Mouse (Mus musculus): ENCODE measurements around the gene Ttc23. TPM values are rescaled to one million over a fixed set of nuclear protein-coding genes. Genes with fewer than 3 reads are reported as not detected.
A peak's percentile ranks its signal among the peaks of the same experiment; 100 is the strongest.

Ttc23 gene
- polyA plus RNA-seq, 1 experiment from 2014 or later = 8.4 TPM

- no peak for ATAC-seq
Measured at GRCm38 (mm10) chr7:67791256-67791655, 144.0 kb downstream of the Ttc23 start.

GRCm38 (mm10) chr7:67793449-67793848 lies 146.2 kb downstream of the Ttc23 start:
- H3K27me3 ChIP-seq (replicated peaks; ENCODE audit: control insufficient read depth, insufficient read depth, low read length) = no peaks in the 10 kb centered on the region; the same call in 1 of the 2 replicates
- no peaks in the 10 kb centered on the region for H3K36me3 ChIP-seq (ENCODE audit: control insufficient read depth, insufficient read depth)
- no peak for ATAC-seq
- H3K4me1 ChIP-seq (replicated peaks; ENCODE audit: control insufficient read depth, insufficient read depth, low read length) = no peaks in the 10 kb centered on the region; the same call in 1 of the 2 replicates
- no peaks in the 10 kb centered on the region for H3K9me3 ChIP-seq (ENCODE audit: control insufficient read depth, low read length)
- 69% methylated on average over 7 of the region's 7 CpGs for WGBS
- no peak overlapping the region for H3K27ac ChIP-seq (ENCODE audit: low read length)
- H3K9ac ChIP-seq (replicated peaks; ENCODE audit: low read depth, low read length) = no peak overlapping the region
- H3K4me2 ChIP-seq (ENCODE audit: low read length) = no peak overlapping the region
- H3K4me3 ChIP-seq (replicated peaks; ENCODE audit: low read length) = no peak overlapping the region

More at GRCm38 (mm10) chr7:67791256-67791655, 144.0 kb downstream of the Ttc23 start:
- no peak overlapping the region for H3K4me2 ChIP-seq (ENCODE audit: low read length)
- no peak overlapping the region for H3K27ac ChIP-seq (ENCODE audit: low read length)
- no peaks in the 10 kb centered on the region; the same call in 1 of the 2 replicates for H3K27me3 ChIP-seq (replicated peaks; ENCODE audit: control insufficient read depth, insufficient read depth, low read length)
- H3K4me3 ChIP-seq (replicated peaks; ENCODE audit: low read length) = no peak overlapping the region
- no peaks in the 10 kb centered on the region for H3K9me3 ChIP-seq (ENCODE audit: control insufficient read depth, low read length)
- WGBS = 50% methylated on average over 7 of the region's 7 CpGs
- H3K36me3 ChIP-seq (ENCODE audit: control insufficient read depth, insufficient read depth) = no peaks in the 10 kb centered on the region
- no peaks in the 10 kb centered on the region; the same call in 1 of the 2 replicates for H3K4me1 ChIP-seq (replicated peaks; ENCODE audit: control insufficient read depth, insufficient read depth, low read length)
- H3K9ac ChIP-seq (replicated peaks; ENCODE audit: low read depth, low read length) = no peak overlapping the region

GRCm38 (mm10) chr7:67797065-67797464 lies 149.9 kb downstream of the Ttc23 start:
- Histone ChIP-seq H3K9ac (replicated peaks; ENCODE audit: low read depth, low read length) (no peak overlapping the region), H3K9me3 (ENCODE audit: control insufficient read depth, low read length) (no peaks in the 10 kb centered on the region), H3K27me3 (replicated peaks; ENCODE audit: control insufficient read depth, insufficient read depth, low read length) (no peaks in the 10 kb centered on the region), H3K4me2 (ENCODE audit: low read length) (no peak overlapping the region), H3K4me1 (replicated peaks; ENCODE audit: control insufficient read depth, insufficient read depth, low read length) (no peaks in the 10 kb centered on the region), H3K36me3 (ENCODE audit: control insufficient read depth, insufficient read depth) (no peaks in the 10 kb centered on the region), H3K4me3 (replicated peaks; ENCODE audit: low read length) (no peak overlapping the region), H3K27ac (ENCODE audit: low read length) (no peak overlapping the region)
- ATAC-seq = no peak
- WGBS = 44% methylated on average over 8 of the region's 8 CpGs

DNA sequence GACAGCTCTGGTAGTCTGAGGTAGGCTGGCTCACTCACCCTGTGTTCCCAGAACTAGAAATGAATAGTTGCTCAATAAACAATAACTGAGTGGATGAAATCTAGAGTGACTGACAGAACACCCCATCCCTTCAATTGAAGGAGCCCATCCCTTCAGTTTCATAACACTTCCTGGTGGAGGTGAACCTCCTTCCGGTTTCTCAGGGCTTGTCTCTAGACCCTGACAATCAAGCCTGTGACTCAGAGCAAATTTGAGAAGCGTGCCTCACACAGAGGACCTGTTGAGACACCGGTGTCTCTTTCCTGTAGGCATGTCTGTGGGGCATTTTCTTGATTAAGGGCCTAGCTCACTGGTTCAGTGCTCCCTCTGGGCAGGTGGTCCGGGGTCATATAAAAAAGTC lies 151.3 kb downstream of the Ttc23 start:
- no peaks in the 10 kb centered on the region for H3K27me3 ChIP-seq (replicated peaks; ENCODE audit: control insufficient read depth, insufficient read depth, low read length)
- no peak for ATAC-seq
- no peak overlapping the region for H3K27ac ChIP-seq (ENCODE audit: low read length)
- no peak overlapping the region for H3K4me2 ChIP-seq (ENCODE audit: low read length)
- 92% methylated on average over 4 of the region's 4 CpGs for WGBS
- no peak overlapping the region for H3K4me3 ChIP-seq (replicated peaks; ENCODE audit: low read length)
- peaks cover 5% of the 10 kb centered on the region for H3K4me1 ChIP-seq (replicated peaks; ENCODE audit: control insufficient read depth, insufficient read depth, low read length)
- H3K9ac ChIP-seq (replicated peaks; ENCODE audit: low read depth, low read length) = no peak overlapping the region
- no peaks in the 10 kb centered on the region for H3K36me3 ChIP-seq (ENCODE audit: control insufficient read depth, insufficient read depth)
- H3K9me3 ChIP-seq (ENCODE audit: control insufficient read depth, low read length) = no peaks in the 10 kb centered on the region

- Histone ChIP-seq H3K4me3 (replicated peaks; ENCODE audit: low read length) (no peak overlapping the region), H3K4me2 (ENCODE audit: low read length) (no peak overlapping the region), H3K36me3 (ENCODE audit: control insufficient read depth, insufficient read depth) (no peaks in the 10 kb centered on the region), H3K27me3 (replicated peaks; ENCODE audit: control insufficient read depth, insufficient read depth, low read length) (no peaks in the 10 kb centered on the region), H3K9me3 (ENCODE audit: control insufficient read depth, low read length) (no peaks in the 10 kb centered on the region), H3K4me1 (replicated peaks; ENCODE audit: control insufficient read depth, insufficient read depth, low read length) (peaks cover 9% of the 10 kb centered on the region), H3K27ac (ENCODE audit: low read length) (no peak overlapping the region), H3K9ac (replicated peaks; ENCODE audit: low read depth, low read length) (no peak overlapping the region)
- 90% methylated on average over 6 of the region's 6 CpGs for WGBS
- no peak for ATAC-seq
Measured at GRCm38 (mm10) chr7:67800547-67800946, 153.3 kb downstream of the Ttc23 start.

DNA sequence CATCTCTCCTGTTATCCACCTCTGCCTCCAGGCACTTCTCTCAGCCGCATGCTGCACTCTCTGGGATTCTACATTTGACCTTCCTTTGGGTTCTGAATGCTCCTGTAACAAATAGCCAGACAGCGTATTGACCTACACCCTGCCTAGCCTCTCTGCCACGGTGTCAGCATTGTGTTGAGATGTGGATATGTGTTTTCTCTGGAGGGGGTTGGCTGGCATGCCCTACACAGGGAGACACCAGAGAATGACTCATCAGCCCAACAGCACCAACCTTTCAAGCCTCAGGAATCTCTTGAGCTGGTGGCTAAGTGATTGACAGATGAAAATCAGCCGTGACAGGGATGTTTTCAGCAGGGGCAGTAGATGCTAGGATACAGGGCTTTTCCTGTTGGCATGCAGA lies 153.8 kb downstream of the Ttc23 start:
- Histone ChIP-seq H3K9ac (replicated peaks; ENCODE audit: low read depth, low read length) (no peak overlapping the region), H3K4me3 (replicated peaks; ENCODE audit: low read length) (no peak overlapping the region), H3K27me3 (replicated peaks; ENCODE audit: control insufficient read depth, insufficient read depth, low read length) (no peaks in the 10 kb centered on the region), H3K36me3 (ENCODE audit: control insufficient read depth, insufficient read depth) (no peaks in the 10 kb centered on the region), H3K9me3 (ENCODE audit: control insufficient read depth, low read length) (no peaks in the 10 kb centered on the region), H3K4me1 (replicated peaks; ENCODE audit: control insufficient read depth, insufficient read depth, low read length) (peaks cover 9% of the 10 kb centered on the region), H3K27ac (ENCODE audit: low read length) (no peak overlapping the region), H3K4me2 (ENCODE audit: low read length) (no peak overlapping the region)
- WGBS = 76% methylated on average over 4 of the region's 4 CpGs
- no peak for ATAC-seq

DNA sequence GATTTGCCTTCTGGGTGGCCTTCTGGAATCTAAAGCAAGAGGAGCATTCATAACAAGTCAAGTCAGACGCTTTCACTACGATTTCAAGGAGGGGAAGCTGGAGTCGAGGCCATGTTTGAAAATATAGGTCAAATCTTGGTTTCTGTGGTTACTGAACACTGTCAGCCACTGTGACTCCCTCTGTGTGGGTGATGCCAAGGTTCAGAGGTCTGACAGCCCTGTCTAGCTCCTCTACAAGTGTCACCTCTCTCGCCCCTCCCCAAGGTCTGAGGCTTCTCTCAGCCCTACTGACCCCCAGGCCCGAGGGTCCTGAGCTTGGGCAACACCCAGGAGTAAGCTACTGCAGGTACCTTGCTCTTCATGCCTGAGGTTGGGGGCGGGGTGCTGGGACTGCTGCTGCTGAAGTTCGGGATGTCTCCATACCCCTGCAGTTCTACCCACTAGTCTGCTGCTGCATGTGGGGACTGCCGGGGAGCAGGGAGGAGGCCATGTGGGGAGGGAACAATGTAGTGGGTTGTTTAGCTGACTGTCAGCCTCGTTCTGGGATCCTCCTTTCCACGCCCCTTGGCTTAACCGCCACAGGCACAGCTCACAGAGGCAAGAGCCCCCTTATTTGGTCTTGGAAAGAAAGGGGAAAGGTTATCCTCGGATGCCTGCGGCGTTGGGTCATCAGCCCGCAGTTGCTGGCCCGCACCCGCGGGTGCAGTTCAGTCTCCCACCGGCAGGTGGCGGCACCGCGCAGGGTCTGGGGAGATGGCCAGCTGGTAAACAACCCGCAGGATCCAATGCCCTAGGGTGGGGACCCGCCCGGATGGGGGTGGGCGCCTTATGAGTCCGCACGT lies 156.0 kb downstream of the Ttc23 start:
- Histone ChIP-seq H3K27me3 (replicated peaks; ENCODE audit: control insufficient read depth, insufficient read depth, low read length) (no peaks in the 10 kb centered on the region), H3K4me1 (replicated peaks; ENCODE audit: control insufficient read depth, insufficient read depth, low read length) (peaks cover 9% of the 10 kb centered on the region), H3K27ac (ENCODE audit: low read length) (no peak overlapping the region), H3K9ac (replicated peaks; ENCODE audit: low read depth, low read length) (peak overlapping the region; percentile 55), H3K36me3 (ENCODE audit: control insufficient read depth, insufficient read depth) (no peaks in the 10 kb centered on the region), H3K9me3 (ENCODE audit: control insufficient read depth, low read length) (no peaks in the 10 kb centered on the region), H3K4me2 (ENCODE audit: low read length) (peak overlapping the region; percentile 75), H3K4me3 (replicated peaks; ENCODE audit: low read length) (peak overlapping the region; percentile 50)
- WGBS = 16% methylated on average over 28 of the region's 28 CpGs
- peak; percentile 84 for ATAC-seq

- peak overlapping the region; percentile 55 for H3K9ac ChIP-seq (replicated peaks; ENCODE audit: low read depth, low read length)
- peaks cover 9% of the 10 kb centered on the region for H3K4me1 ChIP-seq (replicated peaks; ENCODE audit: control insufficient read depth, insufficient read depth, low read length)
- H3K27ac ChIP-seq (ENCODE audit: low read length) = no peak overlapping the region
- peak overlapping the region; percentile 75 for H3K4me2 ChIP-seq (ENCODE audit: low read length)
- no peaks in the 10 kb centered on the region for H3K27me3 ChIP-seq (replicated peaks; ENCODE audit: control insufficient read depth, insufficient read depth, low read length)
- peak overlapping the region; percentile 50 for H3K4me3 ChIP-seq (replicated peaks; ENCODE audit: low read length)
- H3K9me3 ChIP-seq (ENCODE audit: control insufficient read depth, low read length) = no peaks in the 10 kb centered on the region
- WGBS = 8% methylated on average over 12 of the region's 13 CpGs
- H3K36me3 ChIP-seq (ENCODE audit: control insufficient read depth, insufficient read depth) = no peaks in the 10 kb centered on the region
- ATAC-seq = no peak; the same call in 1 of the 2 replicates
Measured at GRCm38 (mm10) chr7:67803857-67804215, 156.6 kb downstream of the Ttc23 start.

All from forebrain, embryonic 16.5 days (tissue).